Mouse (Mus musculus): ENCODE measurements around the gene Btbd35f1. TPM values are rescaled to one million over a fixed set of nuclear protein-coding genes. Genes with fewer than 3 reads are reported as not detected.
"Not testable (repeated sequence)": the region's sequence is repeated elsewhere in the genome, so short reads cannot be mapped to it uniquely, and the experiment has no call there.

The Btbd35f1 gene
- not detected in 2 replicates for polyA plus RNA-seq (2012; rRNA removed)

DNA sequence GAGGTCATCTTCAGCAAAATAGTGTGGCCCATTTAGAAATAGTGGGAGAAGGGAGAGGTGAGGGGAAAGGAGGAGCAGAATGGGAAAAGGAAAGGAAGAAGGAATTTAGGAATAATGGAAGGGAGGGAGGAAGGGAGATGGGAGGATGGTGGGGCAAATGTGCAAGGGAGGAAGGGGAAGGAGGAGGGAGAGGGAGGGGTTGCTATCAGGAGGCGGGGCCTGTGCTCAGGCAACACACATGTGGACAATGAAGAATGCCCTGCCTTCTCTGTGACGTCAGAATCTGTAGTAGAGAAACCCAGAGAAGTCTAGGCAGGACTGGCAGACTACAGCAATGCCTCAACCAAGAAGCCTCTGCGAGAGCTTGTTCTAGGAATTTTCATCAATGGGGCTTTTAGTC, at the start of gene Btbd35f1:
Gene Btbd35f1 (plus strand): TSS at position 301 of the 400 bp plus-strand sequence.
- H3K4me3 ChIP-seq (ENCODE audit: insufficient read depth, low read length); H3K4me1 ChIP-seq (ENCODE audit: control insufficient read depth, insufficient read depth, low read length); H3K27ac ChIP-seq (ENCODE audit: insufficient read depth, low read length): not testable (repeated sequence)

- H3K4me1 ChIP-seq (ENCODE audit: control insufficient read depth, insufficient read depth, low read length); H3K4me3 ChIP-seq (ENCODE audit: insufficient read depth, low read length); H3K27ac ChIP-seq (ENCODE audit: insufficient read depth, low read length): not testable (repeated sequence)
These were observed 31.2 kb downstream of the Btbd35f1 start for GRCm38 (mm10) chrX:32590878-32591542.

- not testable (repeated sequence) for H3K4me1 ChIP-seq (ENCODE audit: control insufficient read depth, insufficient read depth, low read length); H3K4me3 ChIP-seq (ENCODE audit: insufficient read depth, low read length); H3K27ac ChIP-seq (ENCODE audit: insufficient read depth, low read length)
These were observed 41.2 kb downstream of the Btbd35f1 start for GRCm38 (mm10) chrX:32601008-32601407.

DNA sequence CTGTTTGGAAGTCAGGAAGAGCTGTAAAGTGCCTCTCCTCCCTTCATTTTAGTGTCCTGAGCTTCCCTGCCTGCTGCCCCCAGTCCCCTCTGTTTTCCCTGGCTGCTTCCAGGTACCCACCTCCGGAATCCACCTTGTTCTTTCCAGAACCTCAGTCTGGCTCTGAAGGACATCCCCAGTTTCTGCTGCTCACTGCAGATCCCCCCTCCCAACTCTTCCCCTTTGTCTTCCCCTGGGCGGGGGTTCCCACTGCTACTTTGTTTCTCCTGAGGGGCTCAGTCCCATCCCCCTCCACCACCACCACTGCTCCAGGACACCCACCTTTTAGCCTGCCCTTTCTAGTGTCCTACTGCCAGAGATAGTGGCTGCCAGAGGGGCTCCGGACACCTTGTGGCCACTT, 41.6 kb downstream of the Btbd35f1 start:
- H3K4me1 ChIP-seq (ENCODE audit: control insufficient read depth, insufficient read depth, low read length); H3K27ac ChIP-seq (ENCODE audit: insufficient read depth, low read length); H3K4me3 ChIP-seq (ENCODE audit: insufficient read depth, low read length): not testable (repeated sequence)

Other genes with a start within 250 kb of the Btbd35f1 start
- gene Gm5926, start 90.7 kb downstream of the Btbd35f1 start, polyA plus RNA-seq (2012; rRNA removed): not detected in 2 replicates
- gene Btbd35f21, start 166.1 kb downstream of the Btbd35f1 start, polyA plus RNA-seq (2012; rRNA removed): not detected in 2 replicates